Mouse (Mus musculus) limb, embryonic 15.5 days (tissue): Measurements from ENCODE around the gene Rbp4. TPM values are rescaled to one million over a fixed set of nuclear protein-coding genes. Genes with fewer than 3 reads are reported as not detected.

ENCODE experiments used
- ATAC-seq: fragments of 200-750 bp; cut with Nextera tagmentation; 2 replicates; pipeline ENCODE4 v1.8.0; 2017; ENCODE audit warnings: low read depth, moderate TSS enrichment; ENCODE audit not compliant: insufficient number of reproducible peaks, low FRiP score, low TSS enrichment
- H3K27ac ChIP-seq: fragments of 300-500 bp; sonication (generic); 2 replicates; pipeline ENCODE4 v1.5.1; 2015; ENCODE audit warnings: moderate library complexity, mild to moderate bottlenecking, inconsistent platforms
- H3K27me3 ChIP-seq: fragments of 300-500 bp; sonication (generic); 2 replicates; pipeline ENCODE4 v1.6.1; 2015; ENCODE audit warnings: inconsistent platforms
- H3K36me3 ChIP-seq: fragments of 300-500 bp; sonication (generic); 2 replicates; pipeline ENCODE4 v1.6.1; 2015; ENCODE audit warnings: inconsistent platforms
- H3K4me1 ChIP-seq: fragments of 300-500 bp; sonication (generic); 2 replicates; pipeline ENCODE4 v1.6.1; 2015; ENCODE audit warnings: inconsistent platforms
- H3K4me2 ChIP-seq: fragments of 300-500 bp; sonication (generic); 2 replicates; pipeline ENCODE4 v1.6.1; 2015; ENCODE audit warnings: mild to moderate bottlenecking, inconsistent platforms
- H3K4me3 ChIP-seq: fragments of 300-500 bp; sonication (generic); 2 replicates; pipeline ENCODE4 v1.5.1; 2015; ENCODE audit warnings: mild to moderate bottlenecking, inconsistent platforms
- H3K9ac ChIP-seq: fragments of 300-500 bp; sonication (generic); 2 replicates; pipeline ENCODE4 v1.6.1; 2015; ENCODE audit warnings: inconsistent platforms
- H3K9me3 ChIP-seq: fragments of 300-500 bp; sonication (generic); 2 replicates; pipeline ENCODE4 v1.6.1; 2016; ENCODE audit warnings: inconsistent platforms
- WGBS: fragments of 180-500 bp; shearing (Covaris S2); methylation state at CpG from one replicate; pipeline ENCODE4 v1.1.7; 2015; 5-methylcytosine and 5-hydroxymethylcytosine counted together
- polyA plus RNA-seq: library from polyadenylated mRNA; unstranded; fragments of >200 nt; fragmentation: Nextera tagmentation; extraction: Ambion mirVana; gene quantifications from 2 replicates; pipeline ENCODE4 v1.2.1, GENCODE M21; 2015

Rbp4 gene
- polyA plus RNA-seq, 1 experiment from 2014 or later, result 22.4 TPM

DNA sequence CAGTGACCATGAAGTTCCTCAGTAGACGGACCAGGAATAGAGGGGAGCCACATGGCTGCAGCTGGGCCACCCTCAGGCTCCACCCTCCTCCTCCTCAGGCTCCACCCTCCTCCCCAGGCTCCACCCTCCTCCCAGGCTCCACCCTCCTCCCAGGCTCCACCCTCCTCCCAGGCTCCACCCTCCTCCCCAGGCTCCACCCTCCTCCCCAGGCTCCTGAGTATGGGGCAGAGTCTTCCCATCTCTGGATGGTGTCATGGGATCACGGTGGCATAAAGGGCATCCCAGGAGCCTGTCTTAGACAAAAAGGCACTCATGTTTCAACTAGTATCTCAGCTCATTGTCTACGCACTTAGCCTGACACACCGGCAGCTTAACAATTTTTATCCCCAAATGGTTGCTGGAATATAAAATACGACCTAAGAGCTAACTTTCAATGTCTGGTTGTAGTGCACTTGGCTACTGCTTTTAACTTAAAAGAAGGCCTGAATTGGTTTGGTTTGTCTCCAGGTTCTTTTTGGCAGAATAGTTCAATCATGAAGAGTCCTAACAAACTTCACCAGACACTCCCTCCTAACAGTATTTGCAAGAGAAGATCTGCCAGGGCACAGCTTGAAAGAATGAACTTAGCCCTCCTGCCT lies 4.8 kb downstream of the Rbp4 start:
- no peak overlapping the region for H3K4me3 ChIP-seq
- peaks cover 13% of the 10 kb centered on the region for H3K4me1 ChIP-seq
- H3K36me3 ChIP-seq, result no peaks in the 10 kb centered on the region
- H3K27me3 ChIP-seq, result peaks cover 26% of the 10 kb centered on the region
- no peak for ATAC-seq
- H3K9me3 ChIP-seq, result no peaks in the 10 kb centered on the region
- no peak overlapping the region for H3K4me2 ChIP-seq
- 75% methylated on average over 5 of the region's 5 CpGs for WGBS
- H3K27ac ChIP-seq, result no peak overlapping the region
- H3K9ac ChIP-seq, result no peak overlapping the region

DNA sequence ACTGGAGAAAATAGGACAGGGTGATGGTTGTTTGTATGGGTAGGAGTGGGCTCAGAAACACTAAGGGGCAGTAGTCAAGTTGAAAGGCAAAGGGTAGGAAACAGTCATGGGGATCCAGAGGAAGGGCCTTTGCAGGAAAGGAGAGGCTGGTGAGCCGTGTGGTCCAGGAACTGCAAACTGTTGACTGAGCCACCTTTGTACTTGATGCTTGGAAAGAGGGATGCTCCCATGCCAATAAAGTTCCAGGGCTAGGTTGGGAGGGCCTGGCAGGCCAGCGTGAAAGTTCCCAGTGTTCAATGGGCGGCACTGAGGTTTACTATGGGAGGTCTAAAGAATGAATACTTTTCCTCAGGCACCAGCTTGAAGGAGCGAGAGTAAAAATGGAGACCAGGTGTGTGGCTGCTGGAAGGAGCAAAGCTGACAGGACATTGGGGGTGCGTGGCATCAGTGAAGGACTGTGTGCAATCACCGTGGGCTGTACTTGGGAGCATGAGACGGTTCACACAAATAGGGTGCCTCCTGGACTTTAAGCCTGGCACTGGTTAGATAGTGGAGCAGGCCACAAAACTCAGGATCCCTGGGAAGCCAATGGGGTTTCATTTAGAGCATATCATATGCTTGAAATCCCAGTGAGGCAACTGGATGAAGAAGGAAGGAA lies 10.1 kb downstream of the Rbp4 start:
- ATAC-seq, result no peak
- H3K9ac ChIP-seq, result no peak overlapping the region
- no peak overlapping the region for H3K4me3 ChIP-seq
- H3K36me3 ChIP-seq, result no peaks in the 10 kb centered on the region
- H3K27me3 ChIP-seq, result no peaks in the 10 kb centered on the region
- 81% methylated on average over 7 of the region's 7 CpGs for WGBS
- H3K4me2 ChIP-seq, result no peak overlapping the region
- no peaks in the 10 kb centered on the region for H3K9me3 ChIP-seq
- H3K27ac ChIP-seq, result no peak overlapping the region
- no peaks in the 10 kb centered on the region for H3K4me1 ChIP-seq

GRCm38 (mm10) chr19:38112575-38112974 lies 12.5 kb downstream of the Rbp4 start:
- Histone ChIP-seq H3K4me1 (no peaks in the 10 kb centered on the region), H3K9ac (no peak overlapping the region), H3K27ac (no peak overlapping the region), H3K4me3 (no peak overlapping the region), H3K4me2 (no peak overlapping the region), H3K36me3 (no peaks in the 10 kb centered on the region), H3K9me3 (no peaks in the 10 kb centered on the region), H3K27me3 (no peaks in the 10 kb centered on the region)
- WGBS, result 44% methylated on average over 4 of the region's 4 CpGs
- no peak for ATAC-seq

DNA sequence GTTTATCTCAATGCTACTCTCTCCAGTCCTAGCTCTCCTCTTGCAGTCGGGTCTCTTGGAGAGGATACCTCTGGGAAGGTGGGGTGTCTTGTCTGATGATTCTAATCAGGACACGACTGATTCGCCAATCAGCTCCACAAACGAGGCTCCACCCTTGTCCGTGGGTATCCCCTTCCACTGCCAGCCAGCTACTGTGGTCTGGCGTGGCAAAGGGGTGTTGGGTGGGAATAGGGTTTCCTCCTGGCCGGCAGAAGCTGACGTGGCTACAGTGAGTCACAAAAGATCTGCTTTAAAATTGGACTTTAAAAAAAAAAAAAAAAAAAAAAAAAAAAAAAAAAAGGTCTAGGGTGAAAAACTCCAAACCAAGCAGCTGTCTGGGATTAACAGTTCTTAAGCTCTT lies 14.0 kb downstream of the Rbp4 start:
- H3K27me3 ChIP-seq, result no peaks in the 10 kb centered on the region
- no peaks in the 10 kb centered on the region for H3K9me3 ChIP-seq
- ATAC-seq, result no peak
- H3K4me3 ChIP-seq, result no peak overlapping the region
- H3K9ac ChIP-seq, result no peak overlapping the region
- no peak overlapping the region for H3K27ac ChIP-seq
- no peak overlapping the region for H3K4me2 ChIP-seq
- H3K36me3 ChIP-seq, result no peaks in the 10 kb centered on the region
- no peaks in the 10 kb centered on the region for H3K4me1 ChIP-seq
- 70% methylated on average over 8 of the region's 8 CpGs for WGBS

DNA sequence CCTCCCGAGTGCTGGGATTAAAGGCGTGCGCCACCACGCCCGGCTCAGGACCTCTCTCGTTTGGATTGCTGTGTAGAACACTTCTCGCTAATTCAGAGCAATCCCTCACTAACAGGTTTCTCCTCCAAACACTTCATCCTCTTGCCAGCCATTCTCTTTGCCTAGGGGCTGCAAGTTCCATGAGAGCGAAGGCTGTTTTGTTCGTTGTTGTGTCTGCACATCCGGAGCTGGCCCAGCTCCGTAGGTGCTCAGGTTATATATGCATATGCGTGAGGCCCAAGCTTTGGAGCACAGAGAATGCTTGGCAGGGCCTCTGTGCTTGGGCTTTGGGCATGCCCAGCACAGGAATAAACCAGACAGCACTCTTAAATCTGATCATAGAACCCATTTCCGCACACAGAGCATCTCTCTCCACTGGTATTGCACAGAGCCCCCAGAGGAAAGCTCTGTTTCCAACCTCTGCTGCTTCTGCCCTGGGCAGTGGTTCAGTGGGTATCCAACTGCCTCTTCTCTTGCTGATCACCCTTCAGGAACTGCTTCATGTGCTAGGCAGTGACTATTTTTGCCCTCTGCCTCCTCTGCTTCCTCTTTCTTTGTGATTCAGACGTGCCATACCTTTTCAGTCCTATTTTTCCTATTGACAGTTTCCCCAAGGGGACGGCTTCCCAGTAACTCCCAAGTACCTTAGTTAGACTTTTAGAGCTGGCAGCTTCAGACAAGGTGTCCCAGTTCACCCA lies 15.4 kb downstream of the Rbp4 start:
- 92% methylated on average over 15 of the region's 15 CpGs for WGBS

DNA sequence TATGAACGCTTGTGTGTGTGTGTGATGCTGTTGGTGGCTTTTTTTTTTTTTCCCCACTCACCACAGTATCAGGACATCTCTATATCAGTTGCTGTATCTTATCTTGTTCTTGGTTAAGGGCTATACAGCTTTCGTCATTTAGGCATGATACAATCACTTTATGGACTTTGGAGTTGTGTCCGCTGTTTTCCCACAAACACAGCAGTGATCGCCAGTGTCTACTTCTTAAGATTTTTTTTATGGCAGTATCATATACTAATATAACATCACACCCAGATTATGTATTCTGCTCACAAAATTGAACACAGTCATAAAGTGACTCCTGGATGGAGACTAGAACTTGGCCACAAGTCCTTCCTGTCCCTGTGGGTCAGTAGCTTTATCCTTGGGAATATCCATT lies 17.2 kb downstream of the Rbp4 start:
- no peaks in the 10 kb centered on the region for H3K27me3 ChIP-seq
- no peak overlapping the region for H3K9ac ChIP-seq
- H3K4me2 ChIP-seq, result no peak overlapping the region
- no peak overlapping the region for H3K4me3 ChIP-seq
- H3K4me1 ChIP-seq, result no peaks in the 10 kb centered on the region
- H3K36me3 ChIP-seq, result no peaks in the 10 kb centered on the region
- H3K9me3 ChIP-seq, result no peaks in the 10 kb centered on the region
- ATAC-seq, result no peak
- H3K27ac ChIP-seq, result no peak overlapping the region
- WGBS, result 89% methylated on average over 4 of the region's 4 CpGs

More for the DNA sequence above, 15.4 kb downstream of the Rbp4 start:
- Histone ChIP-seq H3K9me3 (no peaks in the 10 kb centered on the region), H3K4me1 (no peaks in the 10 kb centered on the region), H3K4me2 (no peak overlapping the region), H3K27me3 (no peaks in the 10 kb centered on the region), H3K27ac (no peak overlapping the region), H3K36me3 (no peaks in the 10 kb centered on the region), H3K4me3 (no peak overlapping the region), H3K9ac (no peak overlapping the region)
- ATAC-seq, result no peak

GRCm38 (mm10) chr19:38096858-38097758 lies 28.0 kb downstream of the Rbp4 start, which contains the start of gene Ffar4:
Ffar4 (plus strand) TSS chr19:38097071.
- ATAC-seq, result no peak
- no peaks in the 10 kb centered on the region for H3K9me3 ChIP-seq
- under 1% methylated on average over 75 of the region's 77 CpGs for WGBS
- no peaks in the 10 kb centered on the region for H3K36me3 ChIP-seq
- no peak within 1 kb of the TSS for H3K9ac ChIP-seq
- H3K27ac ChIP-seq, result no peak within 1 kb of the TSS
- H3K27me3 ChIP-seq, result peaks cover 53% of the 10 kb centered on the region
- H3K4me1 ChIP-seq, result peaks cover 13% of the 10 kb centered on the region
- H3K4me2 ChIP-seq, result peak within 1 kb of the TSS; percentile 47
- peak within 1 kb of the TSS; percentile 29 for H3K4me3 ChIP-seq

DNA sequence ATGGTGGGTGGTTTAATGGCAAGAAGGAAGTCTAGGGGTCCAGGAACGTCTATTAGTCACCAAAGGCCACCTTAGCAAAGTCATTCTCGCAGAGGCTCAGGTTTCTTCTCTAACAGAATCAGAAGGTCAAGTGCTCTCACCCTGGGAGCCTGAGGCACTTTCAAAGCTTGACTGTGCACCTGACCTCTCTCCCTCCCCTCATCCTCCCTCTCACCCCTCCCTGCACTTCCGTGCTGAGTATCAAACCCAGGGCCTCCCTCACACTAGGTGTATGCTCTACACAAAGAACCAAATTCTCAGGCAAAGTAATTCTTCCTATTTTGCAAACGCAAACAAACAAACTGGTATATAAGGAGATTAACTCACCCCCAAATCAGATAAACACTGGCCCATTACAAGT lies 28.9 kb downstream of the Rbp4 start:
- no peaks in the 10 kb centered on the region for H3K36me3 ChIP-seq
- WGBS, result 9% methylated on average over 4 of the region's 4 CpGs
- H3K27ac ChIP-seq, result no peak overlapping the region
- ATAC-seq, result no peak
- H3K27me3 ChIP-seq, result peaks cover 51% of the 10 kb centered on the region
- no peak overlapping the region for H3K4me3 ChIP-seq
- no peak overlapping the region for H3K4me2 ChIP-seq
- peaks cover 13% of the 10 kb centered on the region for H3K4me1 ChIP-seq
- no peaks in the 10 kb centered on the region for H3K9me3 ChIP-seq
- H3K9ac ChIP-seq, result no peak overlapping the region

DNA sequence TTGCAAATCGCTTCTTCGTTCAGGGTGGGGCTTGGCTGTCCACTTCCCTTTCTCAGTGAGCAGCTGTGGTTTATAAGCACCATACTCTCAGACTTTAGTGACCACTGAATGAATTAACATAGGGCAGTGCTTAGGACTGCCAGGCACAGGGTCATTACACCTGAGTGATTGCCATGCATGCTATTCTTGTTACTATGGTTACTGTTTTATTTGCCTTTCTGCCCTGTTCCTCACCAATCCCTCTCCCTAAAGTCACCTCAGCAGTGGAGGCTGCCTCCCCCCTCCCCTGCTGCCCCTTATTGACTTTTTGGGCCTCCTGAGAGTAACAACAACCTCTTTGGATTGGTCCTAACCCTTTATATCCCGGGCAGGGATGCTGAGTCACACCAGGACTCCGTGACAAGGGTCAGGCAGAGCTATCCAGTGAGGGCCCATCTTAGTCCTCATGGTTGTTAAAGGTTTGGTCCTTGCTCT lies 33.5 kb downstream of the Rbp4 start:
- ATAC-seq, result no peak
- H3K4me3 ChIP-seq, result no peak overlapping the region
- peaks cover 5% of the 10 kb centered on the region; the same call in 1 of the 2 replicates for H3K4me1 ChIP-seq
- H3K9ac ChIP-seq, result no peak overlapping the region
- 55% methylated on average over 4 of the region's 4 CpGs for WGBS
- H3K9me3 ChIP-seq, result no peaks in the 10 kb centered on the region
- H3K4me2 ChIP-seq, result no peak overlapping the region
- H3K36me3 ChIP-seq, result no peaks in the 10 kb centered on the region
- H3K27me3 ChIP-seq, result peaks cover 18% of the 10 kb centered on the region
- no peak overlapping the region for H3K27ac ChIP-seq

GRCm38 (mm10) chr19:38089358-38089757 lies 35.7 kb downstream of the Rbp4 start:
- no peak overlapping the region for H3K9ac ChIP-seq
- WGBS, result 73% methylated on average over 8 of the region's 8 CpGs
- no peak for ATAC-seq
- peaks cover 4% of the 10 kb centered on the region; the same call in 1 of the 2 replicates for H3K27me3 ChIP-seq
- no peak overlapping the region for H3K4me2 ChIP-seq
- no peak overlapping the region for H3K27ac ChIP-seq
- H3K36me3 ChIP-seq, result no peaks in the 10 kb centered on the region
- H3K9me3 ChIP-seq, result no peaks in the 10 kb centered on the region
- no peak overlapping the region for H3K4me3 ChIP-seq
- H3K4me1 ChIP-seq, result peaks cover 5% of the 10 kb centered on the region; the same call in 1 of the 2 replicates

GRCm38 (mm10) chr19:38086948-38087551 lies 38.0 kb downstream of the Rbp4 start:
- Histone ChIP-seq H3K36me3 (no peaks in the 10 kb centered on the region), H3K27ac (0 out of 2 replicates have a peak overlapping the region, but pooled peaks have one; percentile 24), H3K4me2 (no peak overlapping the region), H3K9me3 (no peaks in the 10 kb centered on the region), H3K27me3 (no peaks in the 10 kb centered on the region), H3K9ac (no peak overlapping the region), H3K4me1 (peaks cover 5% of the 10 kb centered on the region; the same call in 1 of the 2 replicates), H3K4me3 (no peak overlapping the region)
- ATAC-seq, result no peak
- WGBS, result 45% methylated on average over 11 of the region's 11 CpGs
